Mouse (Mus musculus) ES-E14 (cell line): ENCODE measurements at regions not wholly inside any gene's neighbourhood (a gene's known extent, or its start where the extent isn't known, plus 50 kb on each side); places are given as distances from the start of the nearest gene placed in this dataset.

Experiments used
- DNase-seq: peaks from one replicate; pipeline ENCODE4 v3.0.0-alpha.2; 2013; ENCODE audit warnings: low read depth, low spot score
- H3K27ac ChIP-seq: 2 replicates; pipeline ENCODE4 v1.5.1; 2012; ENCODE audit warnings: low read depth, mild to moderate bottlenecking, low read length, moderate library complexity, mixed read lengths; ENCODE audit not compliant: poor library complexity, insufficient read depth, severe bottlenecking
- H3K36me3 ChIP-seq: 2 replicates; pipeline ENCODE4 v1.6.1; 2012; ENCODE audit warnings: mild to moderate bottlenecking, low read length, moderate library complexity, mixed read lengths; ENCODE audit not compliant: control insufficient read depth, poor library complexity, insufficient read depth, severe bottlenecking
- H3K4me1 ChIP-seq, 2 experiments: fragments of 150-350 bp in 1 of 2; sonication (generic) in 1 of 2; 2 replicates each; pipeline ENCODE4 v1.6.1; 2012; ENCODE audit warnings: low read length in 2 of 2, mild to moderate bottlenecking in 1 of 2, mixed read lengths in 1 of 2; ENCODE audit not compliant: control insufficient read depth in 2 of 2, insufficient read depth in 2 of 2, poor library complexity in 1 of 2
- H3K4me3 ChIP-seq, 2 experiments: fragments of 150-350 bp in 1 of 2; sonication (generic) in 1 of 2; 2 replicates each; pipeline ENCODE4 v1.5.1; 2012; ENCODE audit warnings: low read length in 2 of 2, low read depth in 1 of 2, mild to moderate bottlenecking in 1 of 2, mixed read lengths in 1 of 2; ENCODE audit not compliant: insufficient read depth in 1 of 2, poor library complexity in 1 of 2, severe bottlenecking in 1 of 2
- H3K9ac ChIP-seq: 2 replicates; pipeline ENCODE4 v1.6.1; 2012; ENCODE audit warnings: low read depth, mild to moderate bottlenecking, low read length, mixed read lengths; ENCODE audit not compliant: poor library complexity, insufficient read depth, severe bottlenecking
- H3K9me3 ChIP-seq: fragments of 150-350 bp; sonication (generic); 2 replicates; pipeline ENCODE4 v1.6.1; 2012; ENCODE audit warnings: low read depth, mild to moderate bottlenecking, low read length; ENCODE audit not compliant: control insufficient read depth, insufficient read depth
- CHD2 ChIP-seq: IDR thresholded peaks from 2 replicates; pipeline ENCODE4 v1.6.1; 2014; ENCODE audit warnings: mild to moderate bottlenecking, low read depth, low read length, inconsistent platforms
- HCFC1 ChIP-seq: IDR thresholded peaks from 2 replicates; pipeline ENCODE4 v1.6.1; 2012; ENCODE audit warnings: low read length, inconsistent platforms, borderline replicate concordance; ENCODE audit not compliant: insufficient read depth
- MAFK ChIP-seq: IDR thresholded peaks from 2 replicates; pipeline ENCODE4 v1.6.1; 2014; ENCODE audit warnings: mild to moderate bottlenecking, low read depth, low read length, inconsistent platforms; ENCODE audit not compliant: insufficient read depth
- ZC3H11A ChIP-seq: IDR thresholded peaks from 2 replicates; pipeline ENCODE4 v1.6.1; 2012; ENCODE audit warnings: low read depth, mild to moderate bottlenecking, inconsistent platforms, low read length, borderline replicate concordance
- ZNF384 ChIP-seq: IDR thresholded peaks from 2 replicates; pipeline ENCODE4 v1.6.1; 2012; ENCODE audit warnings: low read depth, low read length, inconsistent platforms
- in situ Hi-C, 2 experiments: fragments of 600-800 bp; cut with MboI; formaldehyde crosslinking; loops; one replicate each; pipeline ENCODE4 v1.15.1; 2025; ENCODE audit warnings: low sequenced_read_pairs in 2 of 2, inconsistent platforms in 1 of 2; ENCODE audit not compliant: unreplicated experiment in 2 of 2

- H3K4me1 ChIP-seq = no peaks in the 10 kb centered on the region
- no peak overlapping the region for H3K9ac ChIP-seq
- H3K27ac ChIP-seq = no peak overlapping the region
- H3K36me3 ChIP-seq = no peaks in the 10 kb centered on the region
- no peak overlapping the region for H3K4me3 ChIP-seq
- in situ Hi-C loops = no loop called here
- no peak for TF ChIP-seq MAFK
- no peak for TF ChIP-seq HCFC1
- no peak for TF ChIP-seq CHD2
- no peak for TF ChIP-seq ZC3H11A
- TF ChIP-seq ZNF384 = no peak
- no peak for DNase-seq
- peaks cover 1% of the 10 kb centered on the region; the same call in 1 of the 2 replicates for H3K9me3 ChIP-seq
Observed at GRCm38 (mm10) chr16:31598989-31599421, 64.2 kb upstream of the Dlg1 start.

- H3K9ac ChIP-seq = no peak overlapping the region
- in situ Hi-C loops = no loop called here
- no peaks in the 10 kb centered on the region for H3K36me3 ChIP-seq
- TF ChIP-seq CHD2 = no peak
- no peak for TF ChIP-seq MAFK
- no peak for TF ChIP-seq ZC3H11A
- no peak for TF ChIP-seq HCFC1
- TF ChIP-seq ZNF384 = no peak
- DNase-seq = no peak
- H3K9me3 ChIP-seq = no peaks in the 10 kb centered on the region
- H3K4me3 ChIP-seq = no peak overlapping the region
- no peaks in the 10 kb centered on the region for H3K4me1 ChIP-seq
- no peak overlapping the region for H3K27ac ChIP-seq
Observed at GRCm38 (mm10) chr16:31601278-31601677, 62.0 kb upstream of the Dlg1 start.

- H3K27ac ChIP-seq = no peak overlapping the region
- no peaks in the 10 kb centered on the region for H3K36me3 ChIP-seq
- DNase-seq = no peak
- H3K9ac ChIP-seq = no peak overlapping the region
- H3K4me3 ChIP-seq = no peak overlapping the region
- no peaks in the 10 kb centered on the region for H3K4me1 ChIP-seq
- in situ Hi-C loops = no loop called here
- H3K9me3 ChIP-seq = no peaks in the 10 kb centered on the region
- TF ChIP-seq MAFK = no peak
Observed at GRCm38 (mm10) chr16:31603185-31603584, 60.1 kb upstream of the Dlg1 start.

GRCm38 (mm10) chr16:31606389-31607177 lies 56.7 kb upstream of the Dlg1 start:
- Histone ChIP-seq H3K4me1 (peaks cover 0 to 3% of the 10 kb centered on the region in 2 experiments; a peak in 1 of 4 replicates), H3K27ac (no peak overlapping the region), H3K9me3 (no peaks in the 10 kb centered on the region), H3K9ac (no peak overlapping the region), H3K36me3 (no peaks in the 10 kb centered on the region), H3K4me3 (no peak overlapping the region)
- TF ChIP-seq CHD2 = no peak
- no peak for TF ChIP-seq ZNF384
- no peak for TF ChIP-seq HCFC1
- no peak for TF ChIP-seq ZC3H11A
- TF ChIP-seq MAFK = no peak
- in situ Hi-C loops = no loop called here
- no peak for DNase-seq
